Mouse (Mus musculus): ENCODE results near the gene Mybpc2. TPM values are rescaled to one million over a fixed set of nuclear protein-coding genes. Genes with fewer than 3 reads are reported as not detected.

Mybpc2 gene
- total RNA-seq, 1 experiment: 0.80 TPM

DNA sequence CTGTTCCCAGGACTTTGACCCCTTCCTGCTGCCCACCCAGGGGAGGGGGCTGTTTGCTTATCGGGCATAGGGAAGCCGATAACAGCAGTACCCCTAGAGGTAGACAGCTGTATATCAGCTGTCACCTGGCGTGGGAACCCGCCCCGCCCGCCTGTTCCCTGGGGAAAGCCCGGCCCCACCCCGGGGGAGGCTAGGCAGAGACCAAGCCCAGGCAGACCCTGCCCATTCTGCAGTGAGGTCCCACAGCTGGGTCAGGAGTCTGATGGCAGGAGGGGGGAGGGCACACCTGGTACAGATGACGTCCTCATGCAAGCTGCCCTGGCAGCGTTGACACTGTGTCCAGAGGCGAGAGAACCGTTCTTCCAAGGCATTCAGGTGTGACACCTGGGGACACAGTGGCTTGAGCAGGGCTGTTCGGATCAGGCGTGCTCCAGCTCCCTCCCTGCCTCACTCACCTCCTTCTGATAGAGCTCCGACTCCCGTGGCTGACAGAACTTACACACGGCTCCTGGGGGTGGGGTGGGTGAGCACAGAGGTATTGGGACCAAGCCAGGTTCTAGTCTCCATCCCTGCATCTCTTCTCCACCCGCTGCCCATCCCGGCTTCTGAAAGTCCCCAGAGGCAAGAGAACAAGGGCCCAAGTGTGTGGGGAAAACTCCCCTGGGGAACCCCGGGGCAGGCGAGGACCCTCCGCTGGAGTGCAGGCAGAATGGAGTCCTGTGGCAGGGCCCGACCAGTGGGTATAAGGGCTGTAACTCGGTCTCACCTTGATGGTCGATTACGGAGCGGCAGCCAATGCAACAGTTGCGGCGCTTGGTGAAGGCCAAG, 8.7 kb upstream of the Mybpc2 start:
- Histone ChIP-seq H3K27ac (ENCODE audit: insufficient read depth, low read depth, low read length, poor library complexity, severe bottlenecking) (no peak overlapping the region), H3K4me3 (ENCODE audit: insufficient read depth in 1 of 2, low read depth in 1 of 2, low read length in 2 of 2, poor library complexity in 1 of 2, severe bottlenecking in 1 of 2) (peak overlapping the region in 1 of 2 experiments; percentile 29; a peak in 1 of 4 replicates), H3K4me1 (ENCODE audit: control insufficient read depth in 2 of 2, insufficient read depth in 2 of 2, low read length in 2 of 2, poor library complexity in 1 of 2) (peaks cover 13 to 53% of the 10 kb centered on the region in 2 experiments; a peak in 3 of 4 replicates), H3K9me3 (ENCODE audit: control insufficient read depth, insufficient read depth, low read depth, low read length) (no peaks in the 10 kb centered on the region), H3K36me3 (ENCODE audit: control insufficient read depth, insufficient read depth, low read length, poor library complexity, severe bottlenecking) (peaks cover 53% of the 10 kb centered on the region), H3K9ac (ENCODE audit: insufficient read depth, low read depth, low read length, poor library complexity, severe bottlenecking) (no peak overlapping the region)
- in situ Hi-C loops (cut with MboI; ENCODE audit: low sequenced_read_pairs in 2 of 2, unreplicated experiment in 2 of 2): no loop called here
- DNase-seq (ENCODE audit: low read depth, low spot score): no peak
- TF ChIP-seq ZNF384 (IDR thresholded peaks at IDR 0.05; ENCODE audit: low read depth, low read length) (no peak), MAFK (IDR thresholded peaks at IDR 0.05; ENCODE audit: insufficient read depth, low read depth, low read length) (no peak), HCFC1 (IDR thresholded peaks at IDR 0.05; ENCODE audit: borderline replicate concordance, insufficient read depth, low read length) (no peak), CHD2 (IDR thresholded peaks at IDR 0.05; ENCODE audit: low read depth, low read length) (no peak), ZC3H11A (IDR thresholded peaks at IDR 0.05; ENCODE audit: borderline replicate concordance, low read depth, low read length) (no peak)

DNA sequence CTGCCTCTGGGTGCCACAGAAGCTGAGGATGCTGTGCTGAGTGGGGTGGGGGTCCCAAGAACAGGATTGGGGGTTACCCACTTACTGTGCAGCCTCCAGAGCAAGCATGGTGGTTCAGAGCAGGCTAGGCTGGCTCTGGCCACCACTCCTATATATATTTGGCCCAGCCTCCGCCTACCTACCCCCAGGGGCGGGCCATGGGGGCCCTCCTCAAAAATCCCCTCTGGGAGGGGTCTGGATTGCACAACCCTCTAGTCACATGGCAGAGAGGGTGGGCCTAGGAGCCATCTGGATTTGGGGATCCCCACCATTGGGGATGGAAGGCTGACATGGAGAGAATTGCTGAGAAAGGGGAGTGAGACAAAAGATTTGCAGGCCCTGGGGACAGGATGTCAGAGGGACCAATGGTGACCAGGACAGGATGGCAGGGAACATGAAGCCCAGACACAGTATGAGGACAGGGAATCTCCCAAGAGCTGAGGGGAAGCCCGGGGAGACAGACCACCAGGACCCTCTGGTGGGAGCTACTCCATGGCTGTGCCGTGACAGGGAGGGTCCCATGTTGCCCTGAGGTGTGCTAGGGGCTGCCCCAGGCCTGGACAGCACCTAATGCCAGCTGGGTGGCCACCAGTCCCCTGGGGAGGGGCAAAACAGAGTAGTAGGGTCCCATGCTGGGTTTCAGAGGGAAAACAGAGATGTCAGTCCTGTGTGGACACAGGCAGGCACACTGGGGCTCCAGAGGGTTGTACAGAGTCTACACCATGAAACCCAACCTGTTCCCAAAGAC, 7.7 kb upstream of the Mybpc2 start, which contains the start of gene Spib:
TSS of gene Spib (minus strand) at position 126 of the 787 bp plus-strand sequence.
- Histone ChIP-seq H3K4me3 (ENCODE audit: insufficient read depth in 1 of 2, low read depth in 1 of 2, low read length in 2 of 2, poor library complexity in 1 of 2, severe bottlenecking in 1 of 2) (no peak within 1 kb of the TSS; a peak in 1 of 4 replicates), H3K9me3 (ENCODE audit: control insufficient read depth, insufficient read depth, low read depth, low read length) (no peaks in the 10 kb centered on the region), H3K9ac (ENCODE audit: insufficient read depth, low read depth, low read length, poor library complexity, severe bottlenecking) (no peak within 1 kb of the TSS), H3K36me3 (ENCODE audit: control insufficient read depth, insufficient read depth, low read length, poor library complexity, severe bottlenecking) (peaks cover 43% of the 10 kb centered on the region), H3K4me1 (ENCODE audit: control insufficient read depth in 2 of 2, insufficient read depth in 2 of 2, low read length in 2 of 2, poor library complexity in 1 of 2) (peaks cover 15 to 60% of the 10 kb centered on the region in 2 experiments; a peak in 3 of 4 replicates), H3K27ac (ENCODE audit: insufficient read depth, low read depth, low read length, poor library complexity, severe bottlenecking) (no peak within 1 kb of the TSS)
- DNase-seq (ENCODE audit: low read depth, low spot score): no peak
- TF ChIP-seq HCFC1 (IDR thresholded peaks at IDR 0.05; ENCODE audit: borderline replicate concordance, insufficient read depth, low read length) (no peak), CHD2 (IDR thresholded peaks at IDR 0.05; ENCODE audit: low read depth, low read length) (no peak), ZNF384 (IDR thresholded peaks at IDR 0.05; ENCODE audit: low read depth, low read length) (no peak), ZC3H11A (IDR thresholded peaks at IDR 0.05; ENCODE audit: borderline replicate concordance, low read depth, low read length) (no peak), MAFK (IDR thresholded peaks at IDR 0.05; ENCODE audit: insufficient read depth, low read depth, low read length) (no peak)
- in situ Hi-C loops (cut with MboI; ENCODE audit: low sequenced_read_pairs in 2 of 2, unreplicated experiment in 2 of 2): no loop called here

DNA sequence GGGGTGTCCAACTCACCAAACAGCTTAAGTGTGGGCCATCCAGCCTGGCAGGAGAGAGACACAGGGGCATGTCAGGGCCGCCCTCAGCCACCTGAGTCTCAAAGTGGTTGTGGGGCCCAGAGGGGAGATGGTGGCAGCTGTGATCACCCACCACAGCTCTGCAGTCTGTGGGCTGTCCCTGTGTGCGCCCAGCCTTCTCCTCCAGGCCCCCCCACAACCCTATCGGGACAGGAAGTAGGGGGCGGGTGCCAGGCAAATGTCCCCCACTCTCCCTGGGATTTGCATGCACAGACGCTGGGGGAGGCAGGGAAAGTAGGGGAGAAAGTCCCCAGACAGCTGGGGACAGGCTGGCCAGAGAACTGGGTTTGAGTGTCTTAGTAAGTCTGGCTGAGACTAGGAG, 6.8 kb upstream of the Mybpc2 start:
- H3K36me3 ChIP-seq (ENCODE audit: control insufficient read depth, insufficient read depth, low read length, poor library complexity, severe bottlenecking): peaks cover 34% of the 10 kb centered on the region
- TF ChIP-seq CHD2 (IDR thresholded peaks at IDR 0.05; ENCODE audit: low read depth, low read length): no peak
- TF ChIP-seq MAFK (IDR thresholded peaks at IDR 0.05; ENCODE audit: insufficient read depth, low read depth, low read length): no peak
- H3K27ac ChIP-seq (ENCODE audit: insufficient read depth, low read depth, low read length, poor library complexity, severe bottlenecking): no peak overlapping the region
- no peak overlapping the region; a peak in 1 of 4 replicates for H3K4me3 ChIP-seq (ENCODE audit: insufficient read depth in 1 of 2, low read depth in 1 of 2, low read length in 2 of 2, poor library complexity in 1 of 2, severe bottlenecking in 1 of 2)
- H3K9me3 ChIP-seq (ENCODE audit: control insufficient read depth, insufficient read depth, low read depth, low read length): no peaks in the 10 kb centered on the region
- H3K4me1 ChIP-seq (ENCODE audit: control insufficient read depth in 2 of 2, insufficient read depth in 2 of 2, low read length in 2 of 2, poor library complexity in 1 of 2): peaks cover 17 to 63% of the 10 kb centered on the region in 2 experiments; a peak in 3 of 4 replicates
- in situ Hi-C loops (cut with MboI; ENCODE audit: low sequenced_read_pairs in 2 of 2, unreplicated experiment in 2 of 2): no loop called here
- no peak overlapping the region for H3K9ac ChIP-seq (ENCODE audit: insufficient read depth, low read depth, low read length, poor library complexity, severe bottlenecking)
- no peak for DNase-seq (ENCODE audit: low read depth, low spot score)

DNA sequence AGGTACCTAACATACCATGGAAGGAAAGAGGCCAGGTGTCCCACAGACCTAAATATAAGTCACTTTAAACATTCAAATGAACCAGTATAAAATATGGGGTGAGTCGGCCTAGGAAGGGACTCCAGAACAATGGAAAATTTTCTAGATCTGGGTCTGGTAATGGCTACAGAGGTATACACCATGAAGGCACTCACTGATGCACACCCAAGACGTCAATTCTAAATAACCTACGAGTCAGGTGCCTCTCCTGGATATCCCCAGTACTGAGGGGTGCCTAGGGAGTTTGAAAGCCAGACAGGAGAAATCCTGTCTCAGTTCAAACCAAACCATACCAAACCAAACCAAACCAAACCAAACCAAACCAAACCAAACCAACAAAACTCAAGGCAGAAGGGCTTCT, 6.1 kb upstream of the Mybpc2 start:
- Histone ChIP-seq H3K27ac (ENCODE audit: insufficient read depth, low read depth, low read length, poor library complexity, severe bottlenecking) (no peak overlapping the region), H3K9ac (ENCODE audit: insufficient read depth, low read depth, low read length, poor library complexity, severe bottlenecking) (no peak overlapping the region), H3K4me1 (ENCODE audit: control insufficient read depth in 2 of 2, insufficient read depth in 2 of 2, low read length in 2 of 2, poor library complexity in 1 of 2) (peaks cover 15 to 57% of the 10 kb centered on the region in 2 experiments; a peak in 3 of 4 replicates), H3K4me3 (ENCODE audit: insufficient read depth in 1 of 2, low read depth in 1 of 2, low read length in 2 of 2, poor library complexity in 1 of 2, severe bottlenecking in 1 of 2) (no peak overlapping the region), H3K36me3 (ENCODE audit: control insufficient read depth, insufficient read depth, low read length, poor library complexity, severe bottlenecking) (peaks cover 30% of the 10 kb centered on the region), H3K9me3 (ENCODE audit: control insufficient read depth, insufficient read depth, low read depth, low read length) (no peaks in the 10 kb centered on the region)
- in situ Hi-C loops (cut with MboI; ENCODE audit: low sequenced_read_pairs in 2 of 2, unreplicated experiment in 2 of 2): no loop called here
- no peak for TF ChIP-seq HCFC1 (IDR thresholded peaks at IDR 0.05; ENCODE audit: borderline replicate concordance, insufficient read depth, low read length)
- TF ChIP-seq CHD2 (IDR thresholded peaks at IDR 0.05; ENCODE audit: low read depth, low read length): no peak
- no peak for TF ChIP-seq ZNF384 (IDR thresholded peaks at IDR 0.05; ENCODE audit: low read depth, low read length)
- no peak for TF ChIP-seq ZC3H11A (IDR thresholded peaks at IDR 0.05; ENCODE audit: borderline replicate concordance, low read depth, low read length)
- no peak for TF ChIP-seq MAFK (IDR thresholded peaks at IDR 0.05; ENCODE audit: insufficient read depth, low read depth, low read length)
- DNase-seq (ENCODE audit: low read depth, low spot score): no peak

Measured in ES-E14 (cell line).